Mouse (Mus musculus) hindbrain, embryonic 11.5 days (tissue): ENCODE measurements around the gene Megf6. TPM values are rescaled to one million over a fixed set of nuclear protein-coding genes. Genes with fewer than 3 reads are reported as not detected.

ENCODE experiments used
- ATAC-seq: fragments of 200-750 bp; cut with Nextera tagmentation; 2 replicates; pipeline ENCODE4 v1.8.0; 2017; ENCODE audit warnings: mild to moderate bottlenecking, moderate TSS enrichment, moderate library complexity; ENCODE audit not compliant: low FRiP score
- DNase-seq: peaks from one replicate; pipeline ENCODE4 v3.0.0-alpha.2; 2015; ENCODE audit warnings: low spot score
- H3K27ac ChIP-seq: fragments of 300-500 bp; sonication (generic); 2 replicates; pipeline ENCODE4 v1.5.1; 2014; ENCODE audit warnings: mild to moderate bottlenecking, low read depth, low read length
- H3K27me3 ChIP-seq: fragments of 300-500 bp; sonication (generic); 2 replicates; pipeline ENCODE4 v1.6.1; 2014; ENCODE audit warnings: mild to moderate bottlenecking, low read length, moderate library complexity, mixed read lengths; ENCODE audit not compliant: control insufficient read depth, insufficient read depth
- H3K36me3 ChIP-seq: fragments of 300-500 bp; sonication (generic); 2 replicates; pipeline ENCODE4 v1.6.1; 2014; ENCODE audit warnings: mild to moderate bottlenecking, low read length, moderate library complexity, mixed read lengths; ENCODE audit not compliant: control insufficient read depth, insufficient read depth
- H3K4me1 ChIP-seq: fragments of 300-500 bp; sonication (generic); replicated peaks from 2 replicates; pipeline ENCODE4 v1.6.1; 2014; ENCODE audit warnings: low read length, mixed read lengths; ENCODE audit not compliant: control insufficient read depth, insufficient read depth
- H3K4me2 ChIP-seq: fragments of 300-500 bp; sonication (generic); replicated peaks from 2 replicates; pipeline ENCODE4 v1.6.1; 2014; ENCODE audit warnings: mild to moderate bottlenecking, low read depth, low read length
- H3K4me3 ChIP-seq: fragments of 300-500 bp; sonication (generic); 2 replicates; pipeline ENCODE4 v1.5.1; 2014; ENCODE audit warnings: low read depth, low read length
- H3K9ac ChIP-seq: fragments of 300-500 bp; sonication (generic); 2 replicates; pipeline ENCODE4 v1.6.1; 2014; ENCODE audit warnings: low read depth, low read length
- H3K9me3 ChIP-seq: fragments of 300-500 bp; sonication (generic); 2 replicates; pipeline ENCODE4 v1.6.1; 2016; ENCODE audit warnings: low read length; ENCODE audit not compliant: control insufficient read depth
- WGBS: fragments of 180-500 bp; shearing (Covaris S2); extraction: QIAGEN DNeasy Blood & Tissue Kit; methylation state at CpG from one replicate; pipeline ENCODE4 v1.1.7; 2014; 5-methylcytosine and 5-hydroxymethylcytosine counted together
- polyA plus RNA-seq: library from polyadenylated mRNA; unstranded; fragments of >200 nt; fragmentation: Nextera tagmentation; extraction: Ambion mirVana; gene quantifications from 2 replicates; pipeline ENCODE4 v1.2.1, GENCODE M21; 2014

The Megf6 gene
- polyA plus RNA-seq, 1 experiment from 2014 or later = 18.2 TPM

- Histone ChIP-seq H3K9me3 (no peaks in the 10 kb centered on the region), H3K36me3 (no peaks in the 10 kb centered on the region), H3K4me2 (no peak overlapping the region), H3K9ac (no peak overlapping the region), H3K27ac (no peak overlapping the region), H3K27me3 (no peaks in the 10 kb centered on the region), H3K4me1 (no peaks in the 10 kb centered on the region), H3K4me3 (no peak overlapping the region)
- ATAC-seq (no peak), DNase-seq (no peak)
- 70% methylated on average over 8 of the region's 8 CpGs for WGBS
Measured at GRCm38 (mm10) chr4:154188948-154189347, 18.4 kb downstream of the Megf6 start.

GRCm38 (mm10) chr4:154197961-154198360 is 27.4 kb downstream of the Megf6 start:
- no peaks in the 10 kb centered on the region for H3K36me3 ChIP-seq
- 37% methylated on average over 6 of the region's 6 CpGs for WGBS
- peak; percentile 10; the same call in 1 of the 2 replicates for ATAC-seq
- H3K4me3 ChIP-seq = no peak overlapping the region
- H3K4me2 ChIP-seq = no peak overlapping the region
- H3K9me3 ChIP-seq = no peaks in the 10 kb centered on the region
- peak; percentile 24 for DNase-seq
- H3K27ac ChIP-seq = peak overlapping the region; percentile 72
- peak overlapping the region; percentile 27; the same call in 1 of the 2 replicates for H3K9ac ChIP-seq
- no peaks in the 10 kb centered on the region for H3K27me3 ChIP-seq
- H3K4me1 ChIP-seq = peaks cover 17% of the 10 kb centered on the region

DNA sequence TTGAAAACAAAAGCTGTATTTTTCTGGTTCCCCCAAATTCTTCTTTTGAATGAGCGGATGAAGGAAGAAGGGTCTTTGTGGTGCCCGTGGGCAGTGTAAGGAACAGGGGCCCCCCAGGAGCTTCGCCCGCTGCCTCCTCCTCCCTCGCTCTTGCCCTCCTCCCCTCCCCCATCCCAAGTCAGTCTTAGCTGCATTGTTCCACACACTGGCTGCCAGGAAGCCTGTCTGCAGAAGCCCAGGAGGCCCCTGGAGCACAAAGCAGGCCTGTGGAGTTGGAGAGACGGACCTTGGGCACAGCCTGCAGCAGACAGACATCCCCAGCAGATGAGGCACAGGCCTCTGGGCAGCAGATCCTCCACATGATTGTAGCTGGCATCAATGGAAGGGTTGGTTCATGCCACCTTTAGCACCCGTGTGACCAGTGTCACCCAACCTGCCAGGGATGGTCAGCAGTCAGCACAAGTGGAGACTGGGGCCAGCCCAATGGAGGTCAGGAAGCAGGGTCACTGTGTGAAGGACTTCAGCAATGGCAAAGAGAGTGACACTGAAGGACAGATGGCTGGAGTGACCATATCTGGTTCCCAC is 27.9 kb downstream of the Megf6 start:
- H3K9ac ChIP-seq = peak overlapping the region; percentile 50

DNA sequence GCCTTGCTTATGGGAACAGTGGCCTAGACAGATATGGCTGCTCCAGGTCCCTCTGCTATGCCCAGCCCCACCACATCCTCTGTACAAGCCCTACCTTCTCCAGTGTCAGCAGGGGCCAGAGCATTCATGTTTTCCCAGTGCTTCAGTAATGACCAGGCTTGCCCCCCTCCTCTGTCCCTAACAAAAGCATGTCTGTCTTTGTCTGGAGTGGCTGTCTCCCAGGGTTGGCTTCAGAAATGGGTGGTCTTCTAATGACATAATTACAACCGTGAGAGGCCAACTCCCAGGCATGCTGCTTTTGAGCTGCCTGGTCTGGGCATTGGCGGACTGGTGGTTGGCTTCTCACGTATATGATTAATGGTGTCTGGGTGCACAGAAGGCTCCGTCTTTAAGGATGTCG is 31.0 kb downstream of the Megf6 start:
- ATAC-seq = no peak
- Histone ChIP-seq H3K4me3 (no peak overlapping the region), H3K9me3 (no peaks in the 10 kb centered on the region), H3K27me3 (no peaks in the 10 kb centered on the region), H3K27ac (no peak overlapping the region), H3K36me3 (no peaks in the 10 kb centered on the region), H3K9ac (no peak overlapping the region), H3K4me2 (no peak overlapping the region), H3K4me1 (peaks cover 17% of the 10 kb centered on the region)
- DNase-seq = no peak
- 55% methylated on average over 5 of the region's 5 CpGs for WGBS

More for the DNA sequence above, 27.9 kb downstream of the Megf6 start:
- Histone ChIP-seq H3K4me2 (0 out of 2 replicates have a peak overlapping the region, but pooled peaks have one; percentile 19), H3K4me1 (peaks cover 17% of the 10 kb centered on the region), H3K27ac (peak overlapping the region; percentile 72), H3K36me3 (no peaks in the 10 kb centered on the region), H3K9me3 (no peaks in the 10 kb centered on the region), H3K4me3 (no peak overlapping the region), H3K27me3 (no peaks in the 10 kb centered on the region)
- DNase-seq (peak; percentile 58), ATAC-seq (peak; percentile 67)
- 21% methylated on average over 7 of the region's 7 CpGs for WGBS

DNA sequence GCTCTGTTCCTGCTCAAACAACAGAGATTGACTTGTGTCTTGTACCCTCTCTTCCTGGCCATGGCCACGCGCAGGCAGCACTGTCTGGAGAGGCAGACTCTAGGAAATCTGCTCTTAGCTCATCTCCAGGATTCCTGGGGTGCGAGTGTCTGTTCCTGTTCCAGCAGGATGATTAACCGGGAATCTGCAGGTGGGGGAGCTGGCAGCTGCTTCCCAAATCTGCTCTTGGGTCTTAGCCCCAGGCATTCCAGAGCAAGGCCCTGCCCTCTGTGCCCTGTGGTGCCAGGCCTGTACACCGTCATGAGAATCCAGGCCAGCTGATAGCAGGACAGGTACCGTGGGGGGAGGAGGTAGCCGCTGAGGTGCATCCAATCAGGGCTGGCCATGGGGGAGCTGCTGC is 34.0 kb downstream of the Megf6 start:
- ATAC-seq = no peak
- 84% methylated on average over 7 of the region's 7 CpGs for WGBS
- Histone ChIP-seq H3K9ac (no peak overlapping the region), H3K9me3 (no peaks in the 10 kb centered on the region), H3K36me3 (no peaks in the 10 kb centered on the region), H3K27ac (no peak overlapping the region), H3K4me2 (no peak overlapping the region), H3K27me3 (no peaks in the 10 kb centered on the region), H3K4me1 (no peaks in the 10 kb centered on the region; the same call in 1 of the 2 replicates), H3K4me3 (no peak overlapping the region)
- DNase-seq = no peak

- H3K9me3 ChIP-seq = no peaks in the 10 kb centered on the region
- no peak for DNase-seq
- WGBS = 81% methylated on average over 5 of the region's 5 CpGs
- ATAC-seq = no peak
- H3K27ac ChIP-seq = no peak overlapping the region
- no peaks in the 10 kb centered on the region for H3K36me3 ChIP-seq
- H3K9ac ChIP-seq = no peak overlapping the region
- peaks cover 3% of the 10 kb centered on the region; the same call in 1 of the 2 replicates for H3K4me1 ChIP-seq
- H3K4me2 ChIP-seq = no peak overlapping the region
- no peaks in the 10 kb centered on the region for H3K27me3 ChIP-seq
- H3K4me3 ChIP-seq = no peak overlapping the region
Measured at GRCm38 (mm10) chr4:154205392-154205791, 34.9 kb downstream of the Megf6 start.

DNA sequence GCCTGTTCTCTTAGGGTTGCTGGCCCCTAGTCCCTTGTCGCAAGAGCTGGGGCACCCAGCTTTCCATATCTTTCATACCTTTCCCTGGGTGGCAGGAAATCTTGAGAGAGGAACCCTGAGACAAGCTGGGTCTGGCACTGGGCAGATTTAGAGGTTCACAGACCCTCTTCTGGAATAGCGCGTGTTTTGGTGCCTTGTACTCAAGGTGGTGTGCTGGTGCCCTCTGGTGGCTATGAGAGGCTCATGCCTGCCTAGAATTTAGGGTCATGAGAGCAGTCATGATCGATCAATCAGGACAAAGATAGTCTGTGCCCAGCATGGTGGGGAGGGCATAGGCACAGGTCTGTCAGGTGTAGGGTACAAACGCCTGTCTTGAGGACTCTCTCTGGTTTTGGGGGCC is 36.7 kb downstream of the Megf6 start:
- Histone ChIP-seq H3K9ac (no peak overlapping the region), H3K27ac (no peak overlapping the region), H3K27me3 (no peaks in the 10 kb centered on the region), H3K36me3 (no peaks in the 10 kb centered on the region), H3K4me3 (no peak overlapping the region), H3K4me2 (no peak overlapping the region), H3K9me3 (no peaks in the 10 kb centered on the region), H3K4me1 (peaks cover 3% of the 10 kb centered on the region; the same call in 1 of the 2 replicates)
- peak; percentile 85 for DNase-seq
- 0 out of 2 replicates have a peak, but pooled peaks have one; percentile 35 for ATAC-seq
- WGBS = 16% methylated on average over 5 of the region's 5 CpGs

DNA sequence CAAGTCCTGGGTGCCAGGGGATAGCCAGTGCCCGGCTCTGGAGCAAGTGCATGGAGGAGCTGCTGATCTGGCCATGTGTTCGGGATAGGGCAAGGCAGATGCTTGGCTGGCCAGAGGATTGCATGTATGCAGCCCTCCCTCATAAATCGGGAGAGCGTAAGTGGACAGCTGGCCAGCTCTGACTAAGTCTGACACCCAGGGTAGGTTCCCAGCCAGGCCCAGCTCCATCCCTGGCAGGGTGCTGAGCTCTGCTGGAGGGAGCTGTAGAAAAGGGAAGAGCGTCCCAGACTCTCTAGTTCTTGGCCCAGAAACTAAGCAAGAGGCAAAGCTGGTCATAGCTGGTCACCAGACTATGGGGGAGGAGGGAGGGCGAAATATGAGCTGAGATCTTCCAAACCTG is 38.5 kb downstream of the Megf6 start:
- no peak overlapping the region for H3K4me3 ChIP-seq
- ATAC-seq (no peak), DNase-seq (no peak)
- H3K9ac ChIP-seq = no peak overlapping the region
- no peaks in the 10 kb centered on the region for H3K9me3 ChIP-seq
- peaks cover 3% of the 10 kb centered on the region; the same call in 1 of the 2 replicates for H3K4me1 ChIP-seq
- H3K4me2 ChIP-seq = no peak overlapping the region
- H3K27ac ChIP-seq = no peak overlapping the region
- 75% methylated on average over 6 of the region's 6 CpGs for WGBS
- no peaks in the 10 kb centered on the region for H3K27me3 ChIP-seq
- no peaks in the 10 kb centered on the region for H3K36me3 ChIP-seq

DNA sequence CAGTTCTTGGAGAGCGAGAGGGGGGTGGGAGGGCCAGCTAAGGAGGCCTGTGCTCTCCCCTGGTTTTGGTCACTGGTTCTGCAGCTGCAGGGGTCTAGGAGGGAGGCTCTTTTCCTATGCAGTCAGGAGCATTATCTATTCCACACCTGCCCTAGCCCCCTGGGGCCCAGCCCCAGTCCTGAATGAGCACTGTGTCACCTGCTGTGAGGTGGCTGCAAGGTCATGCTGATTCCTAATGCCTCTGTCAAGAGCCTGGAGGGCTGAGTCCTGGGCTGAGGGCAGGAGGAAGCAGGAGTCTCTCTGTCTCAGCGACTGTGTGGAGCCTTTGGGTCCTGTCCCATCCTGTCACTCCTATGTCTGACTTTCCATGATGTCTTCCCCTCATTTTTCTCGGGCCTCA is 39.3 kb downstream of the Megf6 start:
- 12% methylated on average over 3 of the region's 3 CpGs for WGBS

More for the DNA sequence above, 39.3 kb downstream of the Megf6 start:
- Histone ChIP-seq H3K4me1 (peaks cover 3% of the 10 kb centered on the region; the same call in 1 of the 2 replicates), H3K27me3 (no peaks in the 10 kb centered on the region), H3K36me3 (no peaks in the 10 kb centered on the region), H3K9me3 (no peaks in the 10 kb centered on the region), H3K4me3 (no peak overlapping the region), H3K9ac (no peak overlapping the region), H3K27ac (no peak overlapping the region), H3K4me2 (no peak overlapping the region)
- ATAC-seq = no peak
- DNase-seq = no peak
